Mouse (Mus musculus): ENCODE results near the gene Prr13. TPM values are rescaled to one million over a fixed set of nuclear protein-coding genes. Genes with fewer than 3 reads are reported as not detected.

Gene Prr13
- polyA plus RNA-seq, 1 experiment, result 123 TPM

DNA sequence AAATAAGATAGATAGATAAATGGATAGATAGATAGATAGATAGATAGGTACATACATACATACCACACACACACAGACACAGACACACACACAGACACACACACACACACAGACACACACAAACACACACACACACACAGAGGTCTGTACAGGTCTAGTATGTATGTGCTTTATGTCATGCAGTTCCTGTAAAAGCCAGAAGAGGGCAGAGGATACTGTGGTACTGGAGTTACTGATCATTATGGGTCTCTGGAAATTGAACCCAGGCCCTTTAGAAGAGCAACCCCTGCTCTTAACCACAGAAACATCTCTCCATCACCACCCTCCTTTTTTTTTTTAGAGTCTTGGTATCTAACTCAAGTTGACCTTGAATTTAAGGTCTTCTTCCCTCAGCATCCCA lies 4.8 kb downstream of the Prr13 start:
- Histone ChIP-seq H3K27me3 (ENCODE audit: control insufficient read depth, insufficient read depth, low read length) (no peaks in the 10 kb centered on the region), H3K4me3 (ENCODE audit: control insufficient read depth, insufficient read depth, low read length) (no peak overlapping the region), H3K4me1 (replicated peaks; ENCODE audit: control insufficient read depth, insufficient read depth, low read length) (peaks cover 19% of the 10 kb centered on the region), H3K27ac (ENCODE audit: control insufficient read depth, insufficient read depth, low read length) (no peak overlapping the region), H3K36me3 (ENCODE audit: control insufficient read depth, insufficient read depth, low read length) (no peaks in the 10 kb centered on the region)
- DNase-seq, result peak; percentile 44
- TF ChIP-seq POLR2A (IDR thresholded peaks at IDR 0.05; ENCODE audit: control insufficient read depth, extremely low read depth, insufficient read depth, low read length, poor library complexity), result no peak
- no peak for TF ChIP-seq CTCF (IDR thresholded peaks at IDR 0.05; ENCODE audit: borderline replicate concordance, control insufficient read depth, extremely low read depth, insufficient read depth, low read length, poor library complexity)

GRCm38 (mm10) chr15:102468675-102469370 lies 10.0 kb downstream of the Prr13 start:
- peaks cover 5% of the 10 kb centered on the region; the same call in 1 of the 2 replicates for H3K36me3 ChIP-seq (ENCODE audit: control insufficient read depth, insufficient read depth, low read length)
- H3K27ac ChIP-seq (ENCODE audit: control insufficient read depth, insufficient read depth, low read length), result no peak overlapping the region
- DNase-seq, result no peak
- no peaks in the 10 kb centered on the region for H3K27me3 ChIP-seq (ENCODE audit: control insufficient read depth, insufficient read depth, low read length)
- no peak overlapping the region for H3K4me3 ChIP-seq (ENCODE audit: control insufficient read depth, insufficient read depth, low read length)
- no peaks in the 10 kb centered on the region for H3K4me1 ChIP-seq (replicated peaks; ENCODE audit: control insufficient read depth, insufficient read depth, low read length)
- no peak for TF ChIP-seq CTCF (IDR thresholded peaks at IDR 0.05; ENCODE audit: borderline replicate concordance, control insufficient read depth, extremely low read depth, insufficient read depth, low read length, poor library complexity)
- no peak for TF ChIP-seq POLR2A (IDR thresholded peaks at IDR 0.05; ENCODE audit: control insufficient read depth, extremely low read depth, insufficient read depth, low read length, poor library complexity)
- over 99% methylated on average over 9 of the region's 9 CpGs for WGBS

DNA sequence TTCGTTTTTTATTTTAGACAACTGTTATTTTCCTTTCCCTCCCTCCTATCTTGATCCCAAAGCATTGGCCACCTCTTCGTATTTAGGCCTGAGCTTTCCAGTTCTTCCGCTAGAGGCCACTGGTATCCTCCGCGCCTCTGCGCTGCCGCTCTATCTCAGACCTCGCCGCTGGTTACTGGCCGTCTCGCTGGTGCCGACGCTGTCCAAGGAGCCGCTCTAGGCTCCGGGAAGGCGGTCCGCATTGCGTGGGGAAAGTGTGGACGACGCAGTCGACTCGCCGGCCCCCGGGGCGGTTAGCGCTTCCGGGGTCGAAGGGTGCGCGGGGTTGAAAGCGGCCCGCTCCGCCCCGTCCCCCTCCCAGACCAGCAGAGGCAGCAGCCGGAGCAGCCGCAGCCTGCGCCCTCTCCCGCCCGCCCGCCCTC lies 11.4 kb downstream of the Prr13 start, which contains the start of gene Pcbp2:
Gene Pcbp2 (plus strand): TSS at position 357 of the 422 bp plus-strand sequence.
- H3K36me3 ChIP-seq (ENCODE audit: control insufficient read depth, insufficient read depth, low read length), result peaks cover 19% of the 10 kb centered on the region

DNA sequence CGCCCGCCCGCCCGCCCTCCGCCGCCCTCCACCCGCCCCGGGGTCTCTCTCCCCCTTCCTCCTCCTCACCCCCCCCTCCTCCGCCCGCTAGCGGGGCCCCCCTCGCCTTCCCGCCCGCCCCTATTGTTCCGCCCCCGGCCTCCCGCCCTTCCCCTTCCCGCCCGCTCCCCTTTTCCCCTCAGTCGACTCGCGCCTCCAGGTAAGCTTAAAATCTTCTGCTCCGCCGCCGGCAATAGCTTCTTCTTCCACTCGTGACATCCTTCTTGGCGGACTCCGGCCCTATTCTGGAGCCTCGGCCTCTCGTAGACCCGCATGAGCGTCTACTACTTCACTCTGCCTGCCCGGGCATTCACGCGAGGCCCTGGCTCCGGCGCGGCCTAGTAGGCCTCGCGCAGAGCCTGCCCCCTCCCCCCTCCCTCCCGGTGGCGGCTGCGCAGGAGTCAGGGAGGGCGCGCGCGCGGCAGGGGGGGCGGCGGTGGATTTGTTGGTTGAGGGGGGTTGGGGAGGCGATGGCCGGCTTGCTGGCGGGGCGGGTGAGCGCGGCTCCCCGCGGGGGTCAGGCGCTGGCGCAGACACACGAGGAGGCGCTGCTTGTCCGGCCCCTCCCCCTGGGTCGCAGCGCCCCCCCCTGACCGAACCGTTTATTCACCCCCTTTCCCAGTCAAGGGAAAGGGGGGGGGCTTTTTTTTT lies 11.9 kb downstream of the Prr13 start:
- TF ChIP-seq CTCF (IDR thresholded peaks at IDR 0.05; ENCODE audit: borderline replicate concordance, control insufficient read depth, extremely low read depth, insufficient read depth, low read length, poor library complexity) (0 out of 2 replicates have a peak, but pooled peaks have one; percentile 17), POLR2A (IDR thresholded peaks at IDR 0.05; ENCODE audit: control insufficient read depth, extremely low read depth, insufficient read depth, low read length, poor library complexity) (0 out of 2 replicates have a peak, but pooled peaks have one; percentile 8)
- no peaks in the 10 kb centered on the region for H3K4me1 ChIP-seq (replicated peaks; ENCODE audit: control insufficient read depth, insufficient read depth, low read length)
- H3K4me3 ChIP-seq (ENCODE audit: control insufficient read depth, insufficient read depth, low read length), result peak overlapping the region; percentile 78
- peaks cover 24% of the 10 kb centered on the region for H3K36me3 ChIP-seq (ENCODE audit: control insufficient read depth, insufficient read depth, low read length)
- DNase-seq, result peak; percentile 75
- peak overlapping the region; percentile 82 for H3K27ac ChIP-seq (ENCODE audit: control insufficient read depth, insufficient read depth, low read length)
- WGBS, result 1% methylated on average over 52 of the region's 67 CpGs
- H3K27me3 ChIP-seq (ENCODE audit: control insufficient read depth, insufficient read depth, low read length), result no peaks in the 10 kb centered on the region

More for the DNA sequence above, 11.4 kb downstream of the Prr13 start, which contains the start of gene Pcbp2:
- WGBS, result 1% methylated on average over 31 of the region's 40 CpGs
- H3K4me1 ChIP-seq (replicated peaks; ENCODE audit: control insufficient read depth, insufficient read depth, low read length), result no peaks in the 10 kb centered on the region
- H3K27me3 ChIP-seq (ENCODE audit: control insufficient read depth, insufficient read depth, low read length), result no peaks in the 10 kb centered on the region
- peak; percentile 94 for DNase-seq
- TF ChIP-seq POLR2A (IDR thresholded peaks at IDR 0.05; ENCODE audit: control insufficient read depth, extremely low read depth, insufficient read depth, low read length, poor library complexity) (0 out of 2 replicates have a peak, but pooled peaks have one; percentile 47), CTCF (IDR thresholded peaks at IDR 0.05; ENCODE audit: borderline replicate concordance, control insufficient read depth, extremely low read depth, insufficient read depth, low read length, poor library complexity) (peak; percentile 91; the same call in 1 of the 2 replicates)
- H3K27ac ChIP-seq (ENCODE audit: control insufficient read depth, insufficient read depth, low read length), result peak within 1 kb of the TSS; percentile 82
- H3K4me3 ChIP-seq (ENCODE audit: control insufficient read depth, insufficient read depth, low read length), result peak within 1 kb of the TSS; percentile 78

DNA sequence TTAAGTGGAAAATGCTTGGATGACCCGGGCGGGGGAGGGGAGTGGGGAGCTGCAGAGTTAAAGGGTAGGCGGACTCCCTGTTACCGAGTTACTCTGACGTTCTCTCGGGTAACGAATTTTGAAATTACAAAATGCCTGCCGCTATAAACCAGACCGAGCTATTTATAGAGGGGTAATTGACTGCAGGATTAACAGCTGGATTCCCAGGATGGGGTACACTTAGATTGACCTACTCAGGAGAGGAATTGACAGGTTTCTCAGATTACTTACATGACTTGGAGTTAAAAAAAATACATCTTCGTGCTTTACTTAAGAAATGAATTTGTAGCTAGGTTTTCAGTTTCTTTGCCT lies 12.4 kb downstream of the Prr13 start:
- H3K27ac ChIP-seq (ENCODE audit: control insufficient read depth, insufficient read depth, low read length), result no peak overlapping the region; the same call in 1 of the 2 replicates
- under 1% methylated on average over 10 of the region's 10 CpGs for WGBS
- peaks cover 30% of the 10 kb centered on the region for H3K36me3 ChIP-seq (ENCODE audit: control insufficient read depth, insufficient read depth, low read length)
- TF ChIP-seq POLR2A (IDR thresholded peaks at IDR 0.05; ENCODE audit: control insufficient read depth, extremely low read depth, insufficient read depth, low read length, poor library complexity), result no peak
- TF ChIP-seq CTCF (IDR thresholded peaks at IDR 0.05; ENCODE audit: borderline replicate concordance, control insufficient read depth, extremely low read depth, insufficient read depth, low read length, poor library complexity), result no peak
- H3K4me1 ChIP-seq (replicated peaks; ENCODE audit: control insufficient read depth, insufficient read depth, low read length), result no peaks in the 10 kb centered on the region
- DNase-seq, result no peak
- no peaks in the 10 kb centered on the region for H3K27me3 ChIP-seq (ENCODE audit: control insufficient read depth, insufficient read depth, low read length)
- H3K4me3 ChIP-seq (ENCODE audit: control insufficient read depth, insufficient read depth, low read length), result peak overlapping the region; percentile 78

GRCm38 (mm10) chr15:102471727-102472126 lies 12.9 kb downstream of the Prr13 start:
- H3K4me3 ChIP-seq (ENCODE audit: control insufficient read depth, insufficient read depth, low read length), result no peak overlapping the region

More at GRCm38 (mm10) chr15:102471727-102472126, 12.9 kb downstream of the Prr13 start:
- Histone ChIP-seq H3K27ac (ENCODE audit: control insufficient read depth, insufficient read depth, low read length) (no peak overlapping the region), H3K27me3 (ENCODE audit: control insufficient read depth, insufficient read depth, low read length) (no peaks in the 10 kb centered on the region), H3K36me3 (ENCODE audit: control insufficient read depth, insufficient read depth, low read length) (peaks cover 34% of the 10 kb centered on the region), H3K4me1 (replicated peaks; ENCODE audit: control insufficient read depth, insufficient read depth, low read length) (no peaks in the 10 kb centered on the region)
- DNase-seq, result no peak
- TF ChIP-seq CTCF (IDR thresholded peaks at IDR 0.05; ENCODE audit: borderline replicate concordance, control insufficient read depth, extremely low read depth, insufficient read depth, low read length, poor library complexity) (no peak), POLR2A (IDR thresholded peaks at IDR 0.05; ENCODE audit: control insufficient read depth, extremely low read depth, insufficient read depth, low read length, poor library complexity) (no peak)

Measured in thymus, adult 2 months (tissue).